Mouse (Mus musculus) CH12.LX (cell line): ENCODE results near the gene Hoxa13. TPM values are rescaled to one million over a fixed set of nuclear protein-coding genes. Genes with fewer than 3 reads are reported as not detected.

Experiments used
- DNase-seq: peaks from one replicate; pipeline ENCODE4 v3.0.0-alpha.2; 2013; ENCODE audit errors: extremely low read depth
- H3K27ac ChIP-seq: 2 replicates; pipeline ENCODE4 v1.5.1; 2012; ENCODE audit warnings: low read depth, mild to moderate bottlenecking, control low read depth, moderate library complexity; ENCODE audit not compliant: insufficient read depth
- H3K27me3 ChIP-seq: replicated peaks from 2 replicates; pipeline ENCODE3; 2012; ENCODE audit warnings: inconsistent platforms
- H3K36me3 ChIP-seq, 2 experiments: replicated peaks in 1 of 2; 2 replicates each; pipeline versions ENCODE3 to v1.6.1; 2012; ENCODE audit warnings: inconsistent platforms in 1 of 2, low read length in 1 of 2, mild to moderate bottlenecking in 1 of 2, mixed read lengths in 1 of 2, moderate library complexity in 1 of 2; ENCODE audit not compliant: control insufficient read depth in 1 of 2, insufficient read depth in 1 of 2
- H3K4me1 ChIP-seq, 2 experiments: 2 replicates each; pipeline ENCODE4 v1.6.1; 2012; ENCODE audit warnings: inconsistent platforms in 1 of 2, moderate library complexity in 1 of 2; ENCODE audit not compliant: insufficient read depth in 2 of 2, control insufficient read depth in 1 of 2
- H3K4me2 ChIP-seq: 2 replicates; pipeline ENCODE4 v1.6.1; 2012; ENCODE audit warnings: low read depth, mild to moderate bottlenecking, control low read depth; ENCODE audit not compliant: poor library complexity, insufficient read depth, severe bottlenecking
- H3K4me3 ChIP-seq, 3 experiments: fragments of 150-350 bp in 1 of 3; sonication (generic) in 1 of 3; replicated peaks in 1 of 3; 2 replicates each; pipeline versions ENCODE3 to v1.5.1; 2011 to 2012; ENCODE audit warnings: low read depth in 2 of 3, low read length in 2 of 3, mild to moderate bottlenecking in 2 of 3, moderate library complexity in 2 of 3, control low read depth in 1 of 3, improper control_type of control experiment in 1 of 3, inconsistent platforms in 1 of 3, mixed read lengths in 1 of 3; ENCODE audit not compliant: poor library complexity in 1 of 3
- H3K79me2 ChIP-seq: replicated peaks from 2 replicates; pipeline ENCODE4 v1.6.1; 2012; ENCODE audit warnings: mild to moderate bottlenecking, moderate library complexity; ENCODE audit not compliant: control insufficient read depth, poor library complexity, insufficient read depth, severe bottlenecking; ENCODE audit errors: extremely low read depth
- H3K9ac ChIP-seq: 2 replicates; pipeline ENCODE4 v1.6.1; 2012; ENCODE audit warnings: low read depth, mild to moderate bottlenecking, control low read depth, moderate library complexity; ENCODE audit not compliant: insufficient read depth
- H3K9me3 ChIP-seq: replicated peaks from 2 replicates; pipeline ENCODE3; 2012; ENCODE audit warnings: low read length, inconsistent platforms, mixed read lengths
- CHD1 ChIP-seq: IDR thresholded peaks from 2 replicates; pipeline ENCODE4 v1.6.1; 2012; ENCODE audit warnings: low read depth, low read length, improper control_type of control experiment, inconsistent platforms
- CTCF ChIP-seq, 2 experiments: IDR thresholded peaks in 1 of 2; conservative IDR thresholded peaks in 1 of 2; 2 replicates each; pipeline ENCODE4 v1.5.1; 2011 to 2012; ENCODE audit warnings: low read depth in 2 of 2, low read length in 2 of 2, improper control_type of control experiment in 1 of 2, inconsistent platforms in 1 of 2, mild to moderate bottlenecking in 1 of 2, moderate library complexity in 1 of 2
- ELF1 ChIP-seq: IDR thresholded peaks from 2 replicates; pipeline ENCODE4 v1.6.1; 2014; ENCODE audit warnings: low read depth, mild to moderate bottlenecking, inconsistent platforms, low read length, improper control_type of control experiment
- EP300 ChIP-seq: IDR thresholded peaks from 2 replicates; pipeline ENCODE4 v1.6.1; 2011; ENCODE audit warnings: low read length, improper control_type of control experiment
- GABPA ChIP-seq: IDR thresholded peaks from 2 replicates; pipeline ENCODE4 v1.6.1; 2012; ENCODE audit warnings: low read depth, low read length, improper control_type of control experiment, inconsistent platforms; ENCODE audit not compliant: insufficient replicate concordance
- IRF4 ChIP-seq: IDR thresholded peaks from 2 replicates; pipeline ENCODE4 v1.6.1; 2014; ENCODE audit warnings: low read depth, mild to moderate bottlenecking, inconsistent platforms, low read length, improper control_type of control experiment
- JUND ChIP-seq: conservative IDR thresholded peaks from 2 replicates; pipeline ENCODE4 v1.6.1; 2011; ENCODE audit warnings: low read depth, low read length, improper control_type of control experiment
- KAT2A ChIP-seq: IDR thresholded peaks from 2 replicates; pipeline ENCODE4 v1.6.1; 2012; ENCODE audit warnings: low read length, improper control_type of control experiment, inconsistent platforms; ENCODE audit not compliant: insufficient replicate concordance
- MAFK ChIP-seq: IDR thresholded peaks from 2 replicates; pipeline ENCODE4 v1.6.1; 2011; ENCODE audit warnings: low read length, improper control_type of control experiment; ENCODE audit not compliant: insufficient replicate concordance
- MAX ChIP-seq: IDR thresholded peaks from 2 replicates; pipeline ENCODE4 v1.6.1; 2011; ENCODE audit warnings: low read length, improper control_type of control experiment
- MAZ ChIP-seq: IDR thresholded peaks from 2 replicates; pipeline ENCODE4 v1.6.1; 2012; ENCODE audit warnings: low read depth, mild to moderate bottlenecking, inconsistent platforms, low read length, improper control_type of control experiment, moderate library complexity
- MXI1 ChIP-seq: IDR thresholded peaks from 2 replicates; pipeline ENCODE4 v1.6.1; 2011; ENCODE audit warnings: mild to moderate bottlenecking, low read depth, low read length, improper control_type of control experiment
- MYC ChIP-seq: IDR thresholded peaks from 2 replicates; pipeline ENCODE4 v1.6.1; 2011; ENCODE audit warnings: low read depth, mild to moderate bottlenecking, improper control_type of control experiment, low read length
- POLR2A ChIP-seq: IDR thresholded peaks from 2 replicates; pipeline ENCODE4 v1.6.1; 2011; ENCODE audit warnings: low read depth, mild to moderate bottlenecking, improper control_type of control experiment, low read length
- POLR2AphosphoS2 ChIP-seq: IDR thresholded peaks from 2 replicates; pipeline ENCODE4 v1.6.1; 2011; ENCODE audit warnings: low read depth, low read length, improper control_type of control experiment
- RCOR1 ChIP-seq: conservative IDR thresholded peaks from 2 replicates; pipeline ENCODE4 v1.6.1; 2012; ENCODE audit warnings: low read depth, mild to moderate bottlenecking, inconsistent platforms, low read length, improper control_type of control experiment
- SMC3 ChIP-seq: IDR thresholded peaks from 2 replicates; pipeline ENCODE4 v1.6.1; 2011; ENCODE audit warnings: low read depth, low read length, improper control_type of control experiment
- TCF12 ChIP-seq: IDR thresholded peaks from 2 replicates; pipeline ENCODE4 v1.6.1; 2014; ENCODE audit warnings: low read depth, mild to moderate bottlenecking, inconsistent platforms, low read length, improper control_type of control experiment
- USF1 ChIP-seq: IDR thresholded peaks from 2 replicates; pipeline ENCODE4 v1.6.1; 2014; ENCODE audit warnings: low read depth, mild to moderate bottlenecking, inconsistent platforms, low read length, improper control_type of control experiment
- ZC3H11A ChIP-seq: IDR thresholded peaks from 2 replicates; pipeline ENCODE4 v1.6.1; 2012; ENCODE audit warnings: low read depth, mild to moderate bottlenecking, inconsistent platforms, low read length, improper control_type of control experiment
- ZKSCAN1 ChIP-seq: IDR thresholded peaks from 2 replicates; pipeline ENCODE4 v1.6.1; 2012; ENCODE audit warnings: low read depth, inconsistent platforms, low read length, improper control_type of control experiment, borderline replicate concordance
- ZMIZ1 ChIP-seq: IDR thresholded peaks from 2 replicates; pipeline ENCODE4 v1.6.1; 2012; ENCODE audit warnings: low read depth, mild to moderate bottlenecking, inconsistent platforms, low read length, improper control_type of control experiment
- dilution Hi-C: fragments of 300-500 bp; cut with MboI; formaldehyde crosslinking; loops from 2 replicates; pipeline ENCODE4 v1.14.3; 2020; ENCODE audit warnings: low sequenced_read_pairs; ENCODE audit not compliant: extremely low pct_unique_long_range_greater_than_20kb, extremely low pct_ligation_motif_present
- in situ Hi-C: fragments of 300-500 bp; cut with MboI; formaldehyde crosslinking; loops from 3 replicates; pipeline ENCODE4 v1.14.3; 2019; ENCODE audit warnings: low sequenced_read_pairs, low pct_ligation_motif_present, low pct_unique_long_range_greater_than_20kb, mixed read lengths
- polyA plus RNA-seq: library from polyadenylated mRNA; unstranded; fragments of >175 nt; gene quantifications from 2 replicates; pipeline ENCODE4 v1.2.1, GENCODE M21; 2012; ENCODE audit warnings: low read depth; ENCODE audit not compliant: insufficient read length
- total RNA-seq, 2 experiments: library from RNA; depleted of rRNA; stranded (reverse); fragments of 300-350 nt in 1 of 2; fragments of >200 nt in 1 of 2; gene quantifications; 2 replicates each; pipeline ENCODE4 v1.2.3; 2012 to 2014

Gene Hoxa13
- total and polyA plus RNA-seq, 3 experiments = 0.17 TPM; not detected in 2

DNA sequence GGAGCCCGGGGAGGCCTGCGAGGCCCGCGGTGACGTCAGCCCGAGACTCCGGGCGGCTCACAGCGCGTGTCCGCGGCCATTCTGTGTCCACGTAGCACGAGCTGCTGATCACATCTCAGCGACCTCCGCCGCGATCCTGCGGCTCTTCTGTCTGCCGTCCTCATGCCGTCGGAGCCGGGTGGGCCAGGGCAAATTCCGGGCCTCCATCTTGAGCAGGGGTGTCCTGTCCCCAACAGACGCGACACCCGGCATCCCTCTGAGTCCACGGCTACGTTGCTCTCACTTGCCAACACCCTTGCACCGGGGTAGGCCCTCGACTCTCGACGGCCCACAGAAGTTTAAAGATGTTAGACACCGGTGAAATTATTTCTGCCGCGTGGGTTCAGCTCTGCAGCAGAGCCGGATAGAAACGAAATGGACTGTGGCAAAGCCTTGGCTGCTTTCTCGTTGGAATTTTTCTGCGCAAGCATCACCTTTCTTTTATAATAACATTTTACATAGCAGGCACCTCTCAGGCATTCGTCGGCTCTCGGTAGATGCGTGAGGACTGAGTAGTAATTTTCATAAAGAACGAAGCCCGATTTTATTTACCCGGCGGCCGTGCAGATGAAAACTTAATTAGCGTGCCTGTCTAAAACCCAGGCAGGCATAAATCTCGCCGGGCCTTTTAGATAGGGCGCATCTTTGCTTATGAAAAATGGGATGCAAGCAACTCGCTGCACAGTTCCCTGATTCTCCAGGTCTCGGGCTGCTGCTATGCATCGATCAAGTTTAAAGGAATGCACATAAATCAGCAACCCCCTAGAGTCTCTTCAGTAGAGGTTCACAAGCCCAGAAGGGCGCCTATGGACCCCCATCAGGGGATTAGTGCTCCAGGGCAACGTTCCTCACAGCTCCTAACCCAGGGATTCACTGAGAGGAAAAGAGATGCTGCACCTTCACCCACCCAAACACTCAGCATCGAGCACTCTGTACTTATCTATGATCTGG lies 6.9 kb downstream of the Hoxa13 start:
- in situ Hi-C loops = loop anchor here (25.0 kb wide), 1 partner anchor 658 kb away; no protein-coding TSS in a partner anchor

DNA sequence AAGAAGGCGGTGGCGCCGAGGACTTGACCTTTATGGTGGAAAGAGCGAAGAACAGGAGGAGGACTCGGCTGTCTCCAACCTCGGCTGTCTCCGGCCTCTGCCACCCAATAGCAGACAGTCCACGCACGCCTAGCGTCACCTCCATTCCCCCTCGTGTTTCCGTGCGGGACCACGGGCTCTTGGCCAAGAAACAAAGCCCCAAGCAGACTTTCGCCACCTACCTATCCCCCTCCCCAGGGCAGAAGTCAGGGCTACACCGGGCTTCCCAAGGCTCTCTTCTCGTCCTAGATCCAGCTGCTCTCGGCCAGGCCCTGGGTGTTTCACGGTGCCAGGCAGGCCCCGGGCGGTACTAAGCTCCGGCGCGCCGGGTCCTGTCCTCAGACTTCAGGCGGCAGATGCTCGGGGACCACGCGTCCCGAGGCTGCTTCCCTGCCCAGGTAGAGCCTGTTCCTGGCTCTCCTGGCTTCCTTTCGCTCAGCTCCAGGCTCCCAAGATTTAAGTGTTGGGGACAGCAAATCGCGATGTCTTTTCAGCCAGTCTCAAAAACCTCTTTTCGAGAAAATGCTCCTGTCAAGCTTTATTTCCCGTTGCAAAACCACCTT lies 7.8 kb downstream of the Hoxa13 start:
- H3K9me3 ChIP-seq = peaks cover 21% of the 10 kb centered on the region
- no peak overlapping the region for H3K9ac ChIP-seq
- no peaks in the 10 kb centered on the region for H3K79me2 ChIP-seq
- H3K36me3 ChIP-seq = no peaks in the 10 kb centered on the region
- in situ Hi-C loops (loop anchor here (25.0 kb wide), 1 partner anchor 659 kb away; no protein-coding TSS in a partner anchor), dilution Hi-C loops (no loop called here)
- no peak overlapping the region for H3K4me2 ChIP-seq
- DNase-seq = no peak
- no peak overlapping the region for H3K4me3 ChIP-seq
- H3K4me1 ChIP-seq = no peaks in the 10 kb centered on the region
- no peak overlapping the region for H3K27ac ChIP-seq
- TF ChIP-seq MAFK (no peak), ELF1 (no peak), JUND (no peak), CHD1 (no peak), GABPA (no peak), EP300 (no peak), MXI1 (no peak), ZMIZ1 (no peak), MYC (no peak), ZC3H11A (no peak), TCF12 (no peak), POLR2AphosphoS2 (no peak), IRF4 (no peak), KAT2A (no peak), SMC3 (no peak)
- TF ChIP-seq, all 38 proteins: peak for 0
- no peaks in the 10 kb centered on the region for H3K27me3 ChIP-seq

More for the DNA sequence above, 6.9 kb downstream of the Hoxa13 start:
- Histone ChIP-seq H3K9me3 (peaks cover 21% of the 10 kb centered on the region), H3K4me3 (no peak overlapping the region), H3K27me3 (no peaks in the 10 kb centered on the region), H3K36me3 (no peaks in the 10 kb centered on the region), H3K4me2 (no peak overlapping the region), H3K79me2 (no peaks in the 10 kb centered on the region), H3K4me1 (no peaks in the 10 kb centered on the region), H3K27ac (no peak overlapping the region), H3K9ac (no peak overlapping the region)
- dilution Hi-C loops = no loop called here
- no peak for DNase-seq
- no peak for TF ChIP-seq CTCF (conservative IDR thresholded peaks at IDR 0.05 in 1 of 2, IDR thresholded peaks at IDR 0.05 in 1 of 2; ENCODE audit: low read depth in 2 of 2, low read length in 2 of 2)
- TF ChIP-seq JUND = no peak
- TF ChIP-seq MAX = no peak
- no peak for TF ChIP-seq RCOR1
- TF ChIP-seq ZC3H11A = no peak
- TF ChIP-seq ELF1 = no peak
- TF ChIP-seq ZKSCAN1 = no peak
- no peak for TF ChIP-seq USF1
- TF ChIP-seq IRF4 = no peak
- no peak for TF ChIP-seq MXI1
- no peak for TF ChIP-seq MAZ
- TF ChIP-seq POLR2A = no peak
- TF ChIP-seq, all 38 proteins: peak for 0
